Comparison of ENCODE assay signal across 8 mouse cellular contexts in genomic region chr17:17829052-17829785, GRCm38 (mm10). TPM values are rescaled to one million over a fixed set of nuclear protein-coding genes. Genes with fewer than 3 reads are reported as not detected.
DNase-seq lines count a peak whose midpoint lies in the region; ATAC-seq lines count a peak whose summit lies in the region.

No protein-coding gene starts in this region.

- H3K4me3 ChIP-seq in neural tube, embryonic 11.5 days (ENCODE audit: low read depth, low read length) = peak overlapping the region; percentile 64
- peak overlapping the region; percentile 92 for H3K4me3 ChIP-seq in embryonic facial prominence, embryonic 10.5 days
- H3K4me3 ChIP-seq in hindbrain, embryonic 15.5 days = peak overlapping the region; percentile 97
- H3K4me3 ChIP-seq in midbrain, embryonic 14.5 days (replicated peaks; ENCODE audit: low read depth, low read length) = peak overlapping the region; percentile 71

- DNase-seq in neural tube, embryonic 11.5 days (ENCODE audit: low spot score) = no peak
- no peak for DNase-seq in neural tube, embryonic 10.5 days (ENCODE audit: extremely low spot score, low spot score)
- DNase-seq in embryonic facial prominence, embryonic 10.5 days (ENCODE audit: low spot score) = peak; percentile 40
- DNase-seq in midbrain, embryonic 14.5 days = peak; percentile 39
- no peak for DNase-seq in urinary bladder, adult 2 months (ENCODE audit: low spot score)
- DNase-seq in urinary bladder, postnatal 36 days (ENCODE audit: low spot score in 2 of 2) = no peak
- no peak for DNase-seq in urinary bladder, postnatal 10 days (ENCODE audit: low spot score)

- H3K4me1 ChIP-seq in neural tube, embryonic 11.5 days (ENCODE audit: control insufficient read depth, insufficient read depth, low read length) = peaks cover 19% of the 10 kb centered on the region
- peaks cover 49% of the 10 kb centered on the region for H3K4me1 ChIP-seq in embryonic facial prominence, embryonic 10.5 days
- H3K4me1 ChIP-seq in hindbrain, embryonic 15.5 days (replicated peaks) = peaks cover 54% of the 10 kb centered on the region
- H3K4me1 ChIP-seq in midbrain, embryonic 14.5 days (ENCODE audit: control insufficient read depth, insufficient read depth, low read length) = peaks cover 43% of the 10 kb centered on the region

- H3K27me3 ChIP-seq in neural tube, embryonic 11.5 days (ENCODE audit: control insufficient read depth, insufficient read depth, low read length) = no peaks in the 10 kb centered on the region
- H3K27me3 ChIP-seq in embryonic facial prominence, embryonic 10.5 days (replicated peaks; ENCODE audit: low read depth, poor library complexity, severe bottlenecking) = no peaks in the 10 kb centered on the region
- no peaks in the 10 kb centered on the region for H3K27me3 ChIP-seq in hindbrain, embryonic 15.5 days
- H3K27me3 ChIP-seq in midbrain, embryonic 14.5 days (ENCODE audit: control insufficient read depth, insufficient read depth, low read length) = no peaks in the 10 kb centered on the region

- H3K4me2 ChIP-seq in neural tube, embryonic 11.5 days (ENCODE audit: low read depth) = peak overlapping the region; percentile 87
- H3K4me2 ChIP-seq in hindbrain, embryonic 15.5 days = peak overlapping the region; percentile 86
- H3K4me2 ChIP-seq in midbrain, embryonic 14.5 days (ENCODE audit: low read length) = peak overlapping the region; percentile 93

- no peak for ATAC-seq in neural tube, embryonic 11.5 days (ENCODE audit: insufficient read depth, low FRiP score, low TSS enrichment)
- ATAC-seq in hindbrain, embryonic 15.5 days (ENCODE audit: low FRiP score, low read depth) = no peak
- no peak for ATAC-seq in midbrain, embryonic 14.5 days (ENCODE audit: low FRiP score, low TSS enrichment)

- H3K9ac ChIP-seq in neural tube, embryonic 11.5 days (ENCODE audit: low read length) = peak overlapping the region; percentile 93
- peak overlapping the region; percentile 99 for H3K9ac ChIP-seq in hindbrain, embryonic 15.5 days
- H3K9ac ChIP-seq in midbrain, embryonic 14.5 days (replicated peaks; ENCODE audit: low read length) = peak overlapping the region; percentile 95

- H3K36me3 ChIP-seq in neural tube, embryonic 11.5 days (ENCODE audit: control insufficient read depth, insufficient read depth, low read length) = peaks cover 6% of the 10 kb centered on the region
- peaks cover 46% of the 10 kb centered on the region for H3K36me3 ChIP-seq in embryonic facial prominence, embryonic 10.5 days (replicated peaks)
- H3K36me3 ChIP-seq in hindbrain, embryonic 15.5 days = peaks cover 4% of the 10 kb centered on the region; the same call in 1 of the 2 replicates
- H3K36me3 ChIP-seq in midbrain, embryonic 14.5 days (ENCODE audit: control insufficient read depth, insufficient read depth, low read length) = peaks cover 25% of the 10 kb centered on the region

- peak overlapping the region; percentile 99 for H3K27ac ChIP-seq in neural tube, embryonic 11.5 days (ENCODE audit: low read depth, low read length)
- peak overlapping the region; percentile 99 for H3K27ac ChIP-seq in embryonic facial prominence, embryonic 10.5 days (replicated peaks)
- H3K27ac ChIP-seq in hindbrain, embryonic 15.5 days (replicated peaks) = peak overlapping the region; percentile 100
- peak overlapping the region; percentile 99 for H3K27ac ChIP-seq in midbrain, embryonic 14.5 days (replicated peaks; ENCODE audit: low read depth, low read length)

- no peaks in the 10 kb centered on the region for H3K9me3 ChIP-seq in neural tube, embryonic 11.5 days (ENCODE audit: control insufficient read depth, low read length)
- H3K9me3 ChIP-seq in embryonic facial prominence, embryonic 10.5 days = no peaks in the 10 kb centered on the region
- H3K9me3 ChIP-seq in hindbrain, embryonic 15.5 days = no peaks in the 10 kb centered on the region
- no peaks in the 10 kb centered on the region for H3K9me3 ChIP-seq in midbrain, embryonic 14.5 days (ENCODE audit: control insufficient read depth, low read length)

- 2% methylated on average over 6 of the region's 6 CpGs for WGBS in neural tube, embryonic 11.5 days
- WGBS in embryonic facial prominence, embryonic 10.5 days = 5% methylated on average over 6 of the region's 6 CpGs
- WGBS in hindbrain, embryonic 15.5 days = 1% methylated on average over 6 of the region's 6 CpGs
- 0% methylated on average over 6 of the region's 6 CpGs for WGBS in midbrain, embryonic 14.5 days

RNA-seq across cellular contexts. Expression of gene Spaca6, which starts 2.3 kb away (rescaled TPM):
- 22.1 and 27.0 TPM in 2 replicates for polyA plus RNA-seq in neural tube, embryonic 11.5 days (2014; fragmentation: Nextera tagmentation; extraction: Ambion mirVana)
- polyA plus RNA-seq in embryonic facial prominence, embryonic 10.5 days (2016; fragmentation: Nextera tagmentation; extraction: Ambion mirVana) = 59.1 and 61.6 TPM in 2 replicates
- polyA plus RNA-seq in hindbrain, embryonic 15.5 days (2015; fragmentation: Nextera tagmentation; extraction: Ambion mirVana) = 25.5 and 28.3 TPM in 2 replicates
- 18.5 and 20.0 TPM in 2 replicates for polyA plus RNA-seq in midbrain, embryonic 14.5 days (2014; fragmentation: Nextera tagmentation; extraction: Ambion mirVana)
- polyA plus RNA-seq in urinary bladder, adult 2 months (2012; rRNA removed) = 91.3 and 98.6 TPM in 2 replicates

RNA-seq across cellular contexts. Expression of gene Has1, which starts 25.8 kb away (rescaled TPM):
- 0.99 and 1.3 TPM in 2 replicates for polyA plus RNA-seq in neural tube, embryonic 11.5 days (2014; fragmentation: Nextera tagmentation; extraction: Ambion mirVana)
- 1.2 and 1.5 TPM in 2 replicates for polyA plus RNA-seq in embryonic facial prominence, embryonic 10.5 days (2016; fragmentation: Nextera tagmentation; extraction: Ambion mirVana)
- polyA plus RNA-seq in hindbrain, embryonic 15.5 days (2015; fragmentation: Nextera tagmentation; extraction: Ambion mirVana) = 1.1 TPM in 2 replicates
- polyA plus RNA-seq in midbrain, embryonic 14.5 days (2014; fragmentation: Nextera tagmentation; extraction: Ambion mirVana) = 0.78 and 1.2 TPM in 2 replicates
- 0.62 and 0.90 TPM in 2 replicates for polyA plus RNA-seq in urinary bladder, adult 2 months (2012; rRNA removed)

RNA-seq across cellular contexts. Expression of gene Fpr1, which starts 54.5 kb away (rescaled TPM):
- not detected in 2 replicates for polyA plus RNA-seq in neural tube, embryonic 11.5 days (2014; fragmentation: Nextera tagmentation; extraction: Ambion mirVana)
- polyA plus RNA-seq in embryonic facial prominence, embryonic 10.5 days (2016; fragmentation: Nextera tagmentation; extraction: Ambion mirVana) = not detected in 2 replicates
- 0.18 and 0.31 TPM in 2 replicates for polyA plus RNA-seq in hindbrain, embryonic 15.5 days (2015; fragmentation: Nextera tagmentation; extraction: Ambion mirVana)
- not detected in 2 replicates for polyA plus RNA-seq in midbrain, embryonic 14.5 days (2014; fragmentation: Nextera tagmentation; extraction: Ambion mirVana)
- polyA plus RNA-seq in urinary bladder, adult 2 months (2012; rRNA removed) = 0.15 and 0.18 TPM in 2 replicates

RNA-seq across cellular contexts. Expression of gene Fpr2, which starts 58.4 kb away (rescaled TPM):
- polyA plus RNA-seq in neural tube, embryonic 11.5 days (2014; fragmentation: Nextera tagmentation; extraction: Ambion mirVana) = not detected in 2 replicates
- polyA plus RNA-seq in embryonic facial prominence, embryonic 10.5 days (2016; fragmentation: Nextera tagmentation; extraction: Ambion mirVana) = not detected in 2 replicates
- 0.18 TPM in 1 of 2 replicates, not detected in the other for polyA plus RNA-seq in hindbrain, embryonic 15.5 days (2015; fragmentation: Nextera tagmentation; extraction: Ambion mirVana)
- polyA plus RNA-seq in midbrain, embryonic 14.5 days (2014; fragmentation: Nextera tagmentation; extraction: Ambion mirVana) = not detected in 2 replicates
- 0.28 and 0.43 TPM in 2 replicates for polyA plus RNA-seq in urinary bladder, adult 2 months (2012; rRNA removed)

RNA-seq across cellular contexts. Expression of gene Fpr3, which starts 58.4 kb away (rescaled TPM):
- not detected in 2 replicates for polyA plus RNA-seq in neural tube, embryonic 11.5 days (2014; fragmentation: Nextera tagmentation; extraction: Ambion mirVana)
- not detected in 2 replicates for polyA plus RNA-seq in embryonic facial prominence, embryonic 10.5 days (2016; fragmentation: Nextera tagmentation; extraction: Ambion mirVana)
- not detected in 2 replicates for polyA plus RNA-seq in hindbrain, embryonic 15.5 days (2015; fragmentation: Nextera tagmentation; extraction: Ambion mirVana)
- polyA plus RNA-seq in midbrain, embryonic 14.5 days (2014; fragmentation: Nextera tagmentation; extraction: Ambion mirVana) = not detected in 2 replicates
- not detected in 2 replicates for polyA plus RNA-seq in urinary bladder, adult 2 months (2012; rRNA removed)

Comparison
In these comparisons a context has a peak if more than half of its experiments do, and no peak if none do; other contexts are left out.
1. DNase-seq: peak in embryonic facial prominence, embryonic 10.5 days (single experiment) and midbrain, embryonic 14.5 days (single experiment); none in neural tube, embryonic 11.5 days (single experiment), neural tube, embryonic 10.5 days (single experiment), urinary bladder, adult 2 months (single experiment), urinary bladder, postnatal 36 days (0 of 2) and urinary bladder, postnatal 10 days (single experiment).
2. Peak in every context shown above with its lines, with median percentiles within 50 percentile points of each other: H3K27ac ChIP-seq, H3K4me2 ChIP-seq, H3K4me3 ChIP-seq and H3K9ac ChIP-seq.